Mouse (Mus musculus) liver, adult 2 months (tissue): Measurements from ENCODE around the gene Hivep2.

Experiments used
- CTCF ChIP-seq: fragments of 200-500 bp; IDR thresholded peaks from 2 replicates; pipeline ENCODE4 v1.5.1; 2011; ENCODE audit warnings: low read depth, low read length, control low read depth
- POLR2A ChIP-seq: fragments of 200-500 bp; IDR thresholded peaks from 2 replicates; pipeline ENCODE4 v1.6.1; 2011; ENCODE audit warnings: low read length, control low read depth; ENCODE audit not compliant: insufficient read depth; ENCODE audit errors: extremely low read depth

GRCm38 (mm10) chr10:14107980-14108671, 142.3 kb downstream of the Hivep2 start:
- TF ChIP-seq POLR2A (no peak), CTCF (no peak)
